Mouse (Mus musculus) ES-Bruce4 (cell line): ENCODE measurements at regions not wholly inside any gene's neighbourhood (a gene's known extent, or its start where the extent isn't known, plus 50 kb on each side); places are given as distances from the start of the nearest gene placed in this dataset.

Experiments used
- CTCF ChIP-seq: IDR thresholded peaks from one replicate; pipeline ENCODE4 v1.8.1; 2011; ENCODE audit warnings: low read depth, low read length
- EP300 ChIP-seq: IDR thresholded peaks from 2 replicates; pipeline ENCODE4 v1.6.1; 2011; ENCODE audit warnings: low read depth, low read length; ENCODE audit not compliant: insufficient read depth
- POLR2A ChIP-seq: IDR thresholded peaks from one replicate; pipeline ENCODE4 v1.8.1; 2011; ENCODE audit warnings: low read length; ENCODE audit not compliant: insufficient read depth

- TF ChIP-seq EP300 (no peak), CTCF (peak; percentile 50), POLR2A (no peak)
These were observed 189.7 kb upstream of the Pkdcc start for GRCm38 (mm10) chr17:83025340-83025816.
